Mouse (Mus musculus) kidney, embryonic 14.5 days (tissue): Measurements from ENCODE around the gene Alcam. TPM values are rescaled to one million over a fixed set of nuclear protein-coding genes. Genes with fewer than 3 reads are reported as not detected.

ENCODE experiments used
- ATAC-seq: fragments of 200-750 bp; cut with Nextera tagmentation; 2 replicates; pipeline ENCODE4 v1.8.0; 2017; ENCODE audit warnings: moderate number of reproducible peaks, mild to moderate bottlenecking, moderate TSS enrichment, moderate library complexity; ENCODE audit not compliant: low FRiP score, low TSS enrichment
- H3K27ac ChIP-seq: fragments of 300-500 bp; sonication (generic); 2 replicates; pipeline ENCODE4 v1.5.1; 2014; ENCODE audit warnings: low read depth, mild to moderate bottlenecking, low read length, moderate library complexity, mixed read lengths
- H3K27me3 ChIP-seq: fragments of 300-500 bp; sonication (generic); 2 replicates; pipeline ENCODE4 v1.6.1; 2014; ENCODE audit warnings: mild to moderate bottlenecking, low read length; ENCODE audit not compliant: control insufficient read depth, insufficient read depth
- H3K36me3 ChIP-seq: fragments of 300-500 bp; sonication (generic); 2 replicates; pipeline ENCODE4 v1.6.1; 2014; ENCODE audit warnings: low read length, mixed read lengths; ENCODE audit not compliant: control insufficient read depth, insufficient read depth
- H3K4me1 ChIP-seq: fragments of 300-500 bp; sonication (generic); 2 replicates; pipeline ENCODE4 v1.6.1; 2014; ENCODE audit warnings: low read length, mixed read lengths; ENCODE audit not compliant: control insufficient read depth, insufficient read depth
- H3K4me2 ChIP-seq: fragments of 300-500 bp; sonication (generic); replicated peaks from 2 replicates; pipeline ENCODE4 v1.6.1; 2014; ENCODE audit warnings: low read depth, mild to moderate bottlenecking, low read length
- H3K4me3 ChIP-seq: fragments of 300-500 bp; sonication (generic); 2 replicates; pipeline ENCODE4 v1.5.1; 2014; ENCODE audit warnings: mild to moderate bottlenecking, low read length
- H3K9ac ChIP-seq: fragments of 300-500 bp; sonication (generic); 2 replicates; pipeline ENCODE4 v1.6.1; 2014; ENCODE audit warnings: low read depth, mild to moderate bottlenecking, low read length, moderate library complexity
- H3K9me3 ChIP-seq: fragments of 300-500 bp; sonication (generic); 2 replicates; pipeline ENCODE4 v1.6.1; 2016; ENCODE audit warnings: low read length; ENCODE audit not compliant: control insufficient read depth
- WGBS: fragments of 180-500 bp; shearing (Covaris S2); extraction: QIAGEN DNeasy Blood & Tissue Kit; methylation state at CpG from one replicate; pipeline ENCODE4 v1.1.7; 2014; 5-methylcytosine and 5-hydroxymethylcytosine counted together
- polyA plus RNA-seq: library from polyadenylated mRNA; unstranded; fragments of >200 nt; fragmentation: Nextera tagmentation; extraction: Ambion mirVana; gene quantifications from 2 replicates; pipeline ENCODE4 v1.2.1, GENCODE M21; 2014

Alcam gene
- polyA plus RNA-seq, 1 experiment from 2014 or later: 101 TPM

GRCm38 (mm10) chr16:52449889-52450244 lies 4.0 kb downstream of the Alcam start:
- peak overlapping the region; percentile 73 for H3K9ac ChIP-seq
- WGBS: 1% methylated on average over 3 of the region's 3 CpGs
- no peak for ATAC-seq

GRCm38 (mm10) chr16:52445984-52446383 lies 7.9 kb downstream of the Alcam start:
- Histone ChIP-seq H3K4me2 (no peak overlapping the region), H3K4me1 (no peaks in the 10 kb centered on the region), H3K9ac (no peak overlapping the region), H3K9me3 (no peaks in the 10 kb centered on the region), H3K27ac (no peak overlapping the region), H3K27me3 (no peaks in the 10 kb centered on the region), H3K36me3 (no peaks in the 10 kb centered on the region), H3K4me3 (no peak overlapping the region)
- ATAC-seq: no peak
- WGBS: 86% methylated on average over 3 of the region's 3 CpGs

More at GRCm38 (mm10) chr16:52449889-52450244, 4.0 kb downstream of the Alcam start:
- H3K9me3 ChIP-seq: no peaks in the 10 kb centered on the region
- H3K4me2 ChIP-seq: peak overlapping the region; percentile 88
- H3K27ac ChIP-seq: no peak overlapping the region
- peak overlapping the region; percentile 74 for H3K4me3 ChIP-seq
- H3K27me3 ChIP-seq: no peaks in the 10 kb centered on the region
- no peaks in the 10 kb centered on the region for H3K36me3 ChIP-seq
- H3K4me1 ChIP-seq: no peaks in the 10 kb centered on the region

GRCm38 (mm10) chr16:52443635-52444505 lies 10.0 kb downstream of the Alcam start:
- Histone ChIP-seq H3K27me3 (no peaks in the 10 kb centered on the region), H3K36me3 (no peaks in the 10 kb centered on the region), H3K27ac (no peak overlapping the region), H3K4me1 (no peaks in the 10 kb centered on the region), H3K9ac (no peak overlapping the region), H3K9me3 (no peaks in the 10 kb centered on the region), H3K4me3 (no peak overlapping the region), H3K4me2 (no peak overlapping the region)
- WGBS: 55% methylated on average over 9 of the region's 9 CpGs
- no peak for ATAC-seq

- Histone ChIP-seq H3K4me1 (no peaks in the 10 kb centered on the region), H3K4me2 (no peak overlapping the region), H3K27ac (no peak overlapping the region), H3K27me3 (no peaks in the 10 kb centered on the region), H3K9me3 (no peaks in the 10 kb centered on the region), H3K4me3 (no peak overlapping the region), H3K36me3 (no peaks in the 10 kb centered on the region), H3K9ac (no peak overlapping the region)
- no peak for ATAC-seq
- WGBS: 72% methylated on average over 1 of the region's 1 CpGs
These were observed 10.8 kb downstream of the Alcam start for GRCm38 (mm10) chr16:52443055-52443454.

GRCm38 (mm10) chr16:52439600-52439999 lies 14.3 kb downstream of the Alcam start:
- Histone ChIP-seq H3K27ac (no peak overlapping the region), H3K36me3 (no peaks in the 10 kb centered on the region), H3K4me3 (no peak overlapping the region), H3K9ac (no peak overlapping the region), H3K4me2 (no peak overlapping the region), H3K9me3 (no peaks in the 10 kb centered on the region), H3K4me1 (no peaks in the 10 kb centered on the region), H3K27me3 (no peaks in the 10 kb centered on the region)
- no peak for ATAC-seq

GRCm38 (mm10) chr16:52439007-52439406 lies 14.9 kb downstream of the Alcam start:
- Histone ChIP-seq H3K4me1 (no peaks in the 10 kb centered on the region), H3K4me3 (no peak overlapping the region), H3K36me3 (no peaks in the 10 kb centered on the region), H3K4me2 (no peak overlapping the region), H3K9ac (no peak overlapping the region), H3K9me3 (no peaks in the 10 kb centered on the region), H3K27me3 (no peaks in the 10 kb centered on the region), H3K27ac (no peak overlapping the region)
- WGBS: 59% methylated on average over 6 of the region's 6 CpGs
- no peak for ATAC-seq

GRCm38 (mm10) chr16:52438216-52438904 lies 15.5 kb downstream of the Alcam start:
- no peaks in the 10 kb centered on the region for H3K4me1 ChIP-seq
- no peak overlapping the region for H3K27ac ChIP-seq
- no peak overlapping the region for H3K4me3 ChIP-seq
- 35% methylated on average over 6 of the region's 6 CpGs for WGBS
- no peaks in the 10 kb centered on the region for H3K9me3 ChIP-seq
- H3K27me3 ChIP-seq: no peaks in the 10 kb centered on the region
- peak; percentile 71; the same call in 1 of the 2 replicates for ATAC-seq
- no peak overlapping the region for H3K9ac ChIP-seq
- H3K36me3 ChIP-seq: no peaks in the 10 kb centered on the region
- H3K4me2 ChIP-seq: no peak overlapping the region

- no peak overlapping the region for H3K4me2 ChIP-seq
- H3K4me3 ChIP-seq: no peak overlapping the region
- H3K27me3 ChIP-seq: no peaks in the 10 kb centered on the region
- no peak for ATAC-seq
- H3K4me1 ChIP-seq: no peaks in the 10 kb centered on the region
- 38% methylated on average over 11 of the region's 11 CpGs for WGBS
- no peaks in the 10 kb centered on the region for H3K36me3 ChIP-seq
- no peak overlapping the region for H3K9ac ChIP-seq
- no peak overlapping the region for H3K27ac ChIP-seq
- H3K9me3 ChIP-seq: no peaks in the 10 kb centered on the region
These were observed 20.7 kb downstream of the Alcam start for GRCm38 (mm10) chr16:52433189-52433588.

- Histone ChIP-seq H3K4me3 (no peak overlapping the region), H3K9me3 (no peaks in the 10 kb centered on the region), H3K4me2 (no peak overlapping the region), H3K36me3 (no peaks in the 10 kb centered on the region), H3K27ac (no peak overlapping the region), H3K27me3 (no peaks in the 10 kb centered on the region), H3K9ac (no peak overlapping the region), H3K4me1 (no peaks in the 10 kb centered on the region)
- ATAC-seq: no peak
- 82% methylated on average over 1 of the region's 1 CpGs for WGBS
These were observed 21.8 kb downstream of the Alcam start for GRCm38 (mm10) chr16:52432072-52432471.
